Mouse (Mus musculus) duodenum, adult 2 months (tissue): Measurements from ENCODE around the gene Six3. TPM values are rescaled to one million over a fixed set of nuclear protein-coding genes. Genes with fewer than 3 reads are reported as not detected.

ENCODE experiments used
- polyA plus RNA-seq: library from polyadenylated mRNA; depleted of rRNA; stranded (reverse); fragments of >200 nt; gene quantifications from 2 replicates; pipeline ENCODE4 v1.2.3, GENCODE M21; 2012; ENCODE audit warnings: low replicate concordance; rRNA removed

The Six3 gene
- not detected in 2 replicates for polyA plus RNA-seq

GRCm38 (mm10) chr17:85613266-85613860 lies at the start of gene Six3:
Gene Six3 (plus strand): TSS chr17:85613608.

Other genes with a start within 250 kb of the Six3 start
- gene Six2, start 74.7 kb downstream of the Six3 start, polyA plus RNA-seq = 2.0 TPM in 1 of 2 replicates, not detected in the other